Mouse (Mus musculus): ENCODE results near the gene Eif4e1b.

The Eif4e1b gene

DNA sequence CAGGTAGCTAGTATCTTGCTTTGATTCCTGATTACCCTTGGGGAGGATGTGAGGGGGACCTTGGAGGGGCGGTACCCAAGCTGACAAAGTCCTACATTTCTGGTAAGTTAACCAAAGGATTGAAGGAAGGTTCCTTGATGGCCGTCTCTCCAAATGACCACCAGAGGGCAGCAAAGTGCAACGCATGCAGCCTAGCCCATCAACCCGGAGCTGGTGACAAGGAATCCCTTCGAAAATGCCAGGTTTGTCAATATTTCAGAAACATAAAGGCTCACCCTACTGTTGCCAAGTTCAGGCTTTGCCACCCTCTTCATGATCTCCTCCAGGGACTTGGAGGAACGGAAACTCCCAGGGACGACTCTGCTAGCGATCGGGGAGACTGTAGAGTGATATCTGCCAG, 15.9 kb downstream of the Eif4e1b start:
- in situ Hi-C loops (cut with MboI, MseI): loop anchor here (5.0 kb wide), 3 partner anchors 88 to 373 kb away; no protein-coding TSS in a partner anchor

DNA sequence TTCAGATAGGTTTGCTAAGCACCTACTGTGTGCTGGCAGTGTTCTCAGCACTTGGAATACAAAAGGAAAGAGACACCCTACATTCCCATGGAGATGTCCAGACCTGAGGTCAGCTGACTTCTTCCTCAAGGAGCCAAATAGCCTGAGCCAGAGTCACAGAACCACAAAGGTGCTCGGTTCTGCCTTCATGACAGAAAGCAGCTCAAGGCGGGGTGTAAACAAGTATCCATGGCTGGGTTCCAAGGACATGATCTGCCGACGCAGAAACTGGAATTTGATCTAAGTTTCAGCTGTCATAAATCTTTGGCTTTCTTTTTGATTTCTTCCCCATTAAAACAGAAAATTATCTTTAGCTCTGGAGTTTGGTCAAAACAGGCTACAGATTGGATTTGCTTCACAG, 16.4 kb downstream of the Eif4e1b start:
- in situ Hi-C loops (cut with MboI, MseI): loop anchor here (5.0 kb wide), 1 partner anchor 87 kb away; no protein-coding TSS in a partner anchor

DNA sequence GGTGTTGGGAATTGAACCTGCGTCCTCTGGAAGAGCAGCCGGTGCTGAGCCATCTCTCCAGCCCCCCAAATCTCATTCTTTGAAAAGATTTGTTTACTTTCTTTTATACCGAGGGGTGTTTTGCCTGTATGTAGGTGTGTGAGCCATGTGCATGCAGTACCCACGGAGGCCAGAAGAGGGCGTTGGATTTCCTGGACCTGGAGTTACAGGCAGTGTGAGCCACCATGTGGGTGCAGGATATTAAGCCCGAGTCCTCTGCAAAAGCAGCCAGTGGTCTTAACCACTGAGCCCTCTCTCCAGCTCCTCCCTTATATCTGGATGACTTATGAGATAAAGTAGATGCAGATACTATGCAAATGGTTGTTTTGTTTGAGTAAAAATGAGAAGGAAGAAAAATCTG, 19.2 kb downstream of the Eif4e1b start:
- in situ Hi-C loops (cut with MboI, MseI): loop anchor here (5.0 kb wide), 1 partner anchor 84 kb away; no protein-coding TSS in a partner anchor

DNA sequence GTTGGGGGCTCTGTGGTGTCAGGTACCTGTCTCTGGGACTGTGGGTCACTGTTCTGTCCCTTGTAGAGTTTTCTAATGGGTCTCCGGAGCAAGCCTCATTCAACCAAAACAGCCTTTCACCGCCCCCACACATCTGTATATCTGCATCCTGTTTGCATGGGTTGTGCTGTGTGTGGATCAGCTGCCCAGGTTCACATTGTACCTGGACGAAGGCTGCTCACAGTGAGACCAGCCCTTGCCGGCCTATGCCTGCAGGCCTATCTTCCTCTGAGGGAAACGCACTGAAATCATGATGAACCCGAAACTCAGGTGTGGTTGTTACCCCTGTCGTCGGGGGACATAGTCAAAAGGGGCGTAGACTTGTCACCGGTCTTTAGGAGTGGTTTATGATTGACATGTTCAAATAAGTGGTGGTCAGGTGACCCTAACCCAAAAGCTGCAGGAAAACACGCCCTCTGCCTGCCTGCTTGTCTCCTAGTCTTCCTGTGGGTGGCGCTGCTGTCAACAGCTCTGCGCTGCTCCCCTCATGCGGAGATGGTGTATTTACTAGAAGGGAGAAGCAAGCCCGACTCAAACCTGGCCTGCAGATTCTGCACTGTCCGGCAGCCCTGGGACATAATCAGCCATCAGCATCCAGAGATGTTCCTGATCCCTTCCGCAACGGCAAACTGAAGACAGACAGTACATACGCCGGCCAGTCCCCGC, 21.5 kb downstream of the Eif4e1b start:
- in situ Hi-C loops (cut with MboI, MseI): no loop called here

DNA sequence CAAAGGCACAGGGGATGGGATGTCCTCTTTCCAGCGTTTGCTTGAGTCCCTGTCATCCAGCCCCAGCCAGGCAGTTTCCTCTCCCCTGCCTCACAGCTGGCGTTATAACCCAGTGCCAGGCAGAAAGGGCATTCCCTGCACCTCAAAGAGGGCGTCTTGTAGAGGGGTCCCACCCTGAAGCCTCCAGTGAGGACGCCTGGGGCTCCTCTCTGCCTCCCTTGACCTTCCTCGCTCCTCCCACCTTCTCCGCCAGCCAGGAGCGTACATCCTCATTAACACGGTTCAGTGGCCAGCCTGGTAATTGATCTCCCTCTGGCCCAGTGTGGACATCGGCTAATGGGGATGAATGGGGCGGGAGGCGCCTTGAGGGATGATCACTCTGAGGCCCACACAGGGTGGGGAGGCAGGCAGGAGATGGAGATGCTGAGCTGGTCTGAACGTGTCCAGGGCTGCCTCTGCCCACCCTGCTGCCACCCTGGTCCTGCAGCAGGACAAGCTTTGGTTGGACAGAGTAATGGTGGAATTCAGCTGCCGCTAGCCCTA, 22.7 kb downstream of the Eif4e1b start:
- in situ Hi-C loops (cut with MboI, MseI): no loop called here

DNA sequence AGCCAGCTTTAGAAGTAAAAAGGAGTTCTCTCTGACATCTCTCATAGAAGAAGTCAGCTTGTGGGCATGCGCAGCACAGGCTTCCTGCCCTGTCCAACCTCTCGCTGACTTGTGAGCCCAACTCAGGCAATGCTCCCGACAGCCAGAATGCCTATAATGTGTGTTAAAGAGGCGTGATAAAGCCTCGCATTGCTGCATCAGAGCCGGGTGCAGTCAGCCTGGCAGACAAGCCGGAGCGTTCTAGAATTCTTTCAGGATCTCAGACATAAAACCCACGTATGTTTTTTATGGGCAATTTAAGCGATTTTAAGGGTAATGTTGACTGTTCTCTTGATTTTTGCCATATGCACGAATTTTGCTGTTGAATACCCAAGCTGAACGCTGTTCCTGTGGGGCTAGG, 24.3 kb downstream of the Eif4e1b start:
- in situ Hi-C loops (cut with MboI, MseI): no loop called here

DNA sequence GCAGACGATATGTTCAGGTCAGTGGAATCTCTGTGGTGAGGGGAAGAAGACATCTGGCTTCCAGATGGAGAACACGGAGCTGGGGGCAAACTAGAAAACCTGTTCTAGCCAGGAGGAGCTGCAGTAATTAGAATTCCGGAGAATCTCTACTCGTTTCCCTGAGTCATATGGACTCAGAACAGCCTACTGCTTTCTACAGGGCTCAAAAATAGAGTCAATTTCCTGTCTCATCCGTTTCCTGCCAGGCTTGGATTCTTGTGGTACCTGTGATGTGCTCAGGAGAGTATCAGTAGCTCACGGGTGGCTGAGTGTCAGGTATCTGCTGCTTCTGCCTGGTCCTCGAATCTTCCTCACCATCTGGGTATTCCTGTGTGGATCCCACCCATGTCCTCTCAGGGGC, 27.7 kb downstream of the Eif4e1b start:
- in situ Hi-C loops (cut with MboI, MseI): no loop called here

DNA sequence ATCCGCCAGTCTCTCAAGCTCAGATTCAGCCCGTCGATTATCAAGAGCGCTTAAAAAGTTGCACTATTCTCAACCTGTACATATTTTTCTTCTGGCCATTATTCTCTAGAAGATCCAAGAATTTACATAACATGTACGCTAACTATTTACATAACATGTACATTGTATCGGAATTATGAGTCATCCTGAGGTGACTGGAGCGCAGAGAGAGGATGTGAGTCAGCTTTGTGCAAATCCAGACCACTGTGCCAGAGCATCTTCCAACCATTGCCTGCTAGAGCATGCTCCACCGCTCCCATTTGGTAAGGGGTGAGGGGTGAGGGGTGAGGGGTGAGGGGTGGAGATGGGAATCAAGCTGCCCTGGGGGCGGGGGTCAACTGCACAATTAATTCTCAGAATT, 29.6 kb downstream of the Eif4e1b start:
- in situ Hi-C loops (cut with MboI, MseI): no loop called here

DNA sequence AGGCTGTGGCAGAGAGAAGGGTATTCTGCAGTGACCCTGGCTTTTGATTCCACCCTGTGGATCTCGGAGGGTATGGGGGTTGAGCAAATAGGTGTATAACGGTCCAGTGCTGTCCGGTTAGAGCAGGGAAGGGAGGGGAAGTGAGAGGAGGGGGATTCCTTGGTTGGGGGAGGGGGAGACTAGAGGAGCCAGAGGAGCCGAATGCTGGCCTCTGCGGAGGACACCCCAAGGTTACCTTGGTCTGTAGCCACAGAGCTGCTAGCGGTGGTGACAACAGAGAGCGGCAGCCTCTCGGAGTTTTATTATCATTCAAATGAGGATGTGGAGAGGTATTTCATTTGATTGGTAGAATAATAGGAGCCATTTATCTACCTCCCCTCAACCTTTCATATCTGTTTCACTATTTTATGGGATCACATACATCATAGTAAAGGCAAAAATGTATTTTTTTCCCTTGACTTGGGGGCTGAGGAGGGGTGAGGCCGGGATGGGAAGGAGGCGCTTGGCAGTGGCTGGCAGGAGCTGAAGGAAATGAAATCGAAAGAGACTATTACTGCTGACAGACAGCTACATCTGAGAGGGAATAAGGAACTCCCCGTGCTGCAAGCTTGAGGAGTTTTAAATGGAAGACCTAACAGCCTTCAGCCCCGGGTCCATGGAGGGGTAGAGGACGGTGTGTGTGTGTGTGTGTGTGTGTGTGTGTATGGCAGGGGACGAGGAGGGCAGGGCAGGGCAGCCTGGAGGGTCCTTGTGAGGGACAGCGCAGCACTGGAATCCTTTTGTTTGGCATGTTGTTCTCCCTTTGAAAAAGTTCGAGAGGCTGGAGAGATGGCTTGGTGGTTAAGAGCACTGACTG, 34.8 kb downstream of the Eif4e1b start:
- in situ Hi-C loops (cut with MboI, MseI): no loop called here

DNA sequence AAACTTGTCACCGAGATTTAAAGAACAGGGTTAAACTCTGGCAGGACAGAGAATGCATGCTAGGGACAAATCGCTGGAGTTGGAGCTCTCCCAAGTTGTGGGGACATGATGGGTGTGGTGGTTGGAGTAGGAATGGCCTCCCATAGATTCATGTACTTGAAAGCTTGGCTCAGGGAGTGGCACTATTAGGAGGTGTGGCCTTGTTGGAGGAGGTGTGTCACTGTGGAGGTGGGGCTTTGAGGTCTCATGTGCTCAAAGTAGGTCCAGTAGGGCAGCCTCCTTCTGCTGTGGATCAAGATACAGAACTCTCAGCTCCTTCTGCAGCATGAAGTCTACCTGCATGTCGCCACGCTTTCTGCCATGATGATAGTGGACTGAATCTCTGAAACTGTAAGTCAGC, 37.3 kb downstream of the Eif4e1b start:
- in situ Hi-C loops (cut with MboI, MseI): no loop called here

DNA sequence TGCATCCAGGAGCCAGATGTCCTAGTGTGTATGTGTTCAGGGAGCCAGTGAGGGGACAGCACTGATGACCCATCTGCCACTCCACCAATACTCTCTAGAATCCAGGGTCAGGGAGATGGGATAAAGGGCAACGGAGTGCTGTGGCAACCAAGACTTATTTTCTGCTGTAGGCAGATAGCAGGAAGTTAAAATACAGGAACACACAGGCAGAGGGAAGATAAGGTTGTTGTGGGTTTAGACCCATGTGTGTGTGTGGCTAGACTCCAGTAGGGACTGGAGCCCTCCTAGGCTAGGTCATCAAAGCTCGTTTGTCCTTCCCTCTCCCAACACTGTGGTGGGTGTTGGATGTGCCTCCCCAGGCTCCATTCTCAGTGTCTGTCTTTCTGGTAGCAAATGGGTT, 38.1 kb downstream of the Eif4e1b start:
- in situ Hi-C loops (cut with MboI, MseI): no loop called here

DNA sequence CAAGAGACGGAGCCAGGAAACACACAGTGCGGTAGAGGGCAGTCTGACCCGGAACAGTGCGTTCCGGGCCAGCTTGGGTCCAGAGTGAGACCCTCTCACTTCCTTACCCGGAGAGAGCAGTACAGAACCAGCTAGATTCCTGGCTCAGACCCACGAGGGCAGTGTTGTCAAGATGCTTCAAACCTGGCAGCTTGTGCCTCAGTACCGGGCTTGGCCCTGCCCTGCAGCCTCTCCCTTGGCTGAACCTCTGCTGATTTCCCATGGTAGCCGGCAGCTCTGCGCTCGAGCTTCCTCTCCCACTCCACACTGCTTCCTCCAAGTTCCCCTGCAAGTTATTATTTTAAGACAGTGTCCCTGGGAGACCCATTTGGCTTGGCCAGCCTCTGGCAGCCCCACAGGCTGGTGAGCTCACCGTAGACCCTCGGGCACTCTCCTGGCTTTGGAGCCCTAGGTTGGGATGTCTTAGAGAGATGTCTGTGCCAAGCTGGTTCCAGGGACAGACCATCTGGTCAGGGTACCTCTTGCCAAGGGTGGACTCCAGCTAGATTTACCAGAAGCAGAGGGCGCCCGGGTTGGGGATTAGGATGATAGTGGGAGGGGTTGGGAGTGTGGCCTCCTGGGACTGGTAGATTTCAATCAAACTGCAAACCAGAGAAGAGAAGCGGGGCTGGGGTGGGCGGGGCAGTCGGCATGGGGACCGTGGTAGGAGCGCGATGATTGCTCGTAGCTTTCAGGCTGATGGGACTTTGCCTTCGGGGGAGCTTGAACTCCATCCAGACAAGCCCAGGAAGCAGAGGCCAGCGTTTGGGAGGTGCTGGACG, 40.5 kb downstream of the Eif4e1b start:
- in situ Hi-C loops (cut with MboI, MseI): no loop called here

DNA sequence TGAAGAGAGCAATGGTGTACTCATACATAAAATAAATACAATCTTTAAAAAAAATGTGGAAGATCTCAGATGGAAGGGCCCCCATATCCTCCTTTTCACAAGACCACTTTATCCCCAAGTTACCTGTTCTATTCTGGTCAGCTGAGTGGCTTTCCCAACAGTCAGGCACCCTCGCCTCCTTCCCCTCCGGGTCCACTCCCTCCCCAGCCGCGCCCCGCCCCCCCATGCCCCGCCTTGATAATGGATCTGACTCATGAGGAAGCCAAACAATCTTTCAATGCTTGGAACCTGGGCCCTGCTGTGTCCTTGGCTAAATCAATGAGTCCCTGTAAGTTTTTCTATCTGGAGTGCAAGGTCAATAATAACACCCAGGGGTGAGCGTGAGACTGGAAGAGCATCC, 44.2 kb downstream of the Eif4e1b start:
- in situ Hi-C loops (cut with MboI, MseI): no loop called here

DNA sequence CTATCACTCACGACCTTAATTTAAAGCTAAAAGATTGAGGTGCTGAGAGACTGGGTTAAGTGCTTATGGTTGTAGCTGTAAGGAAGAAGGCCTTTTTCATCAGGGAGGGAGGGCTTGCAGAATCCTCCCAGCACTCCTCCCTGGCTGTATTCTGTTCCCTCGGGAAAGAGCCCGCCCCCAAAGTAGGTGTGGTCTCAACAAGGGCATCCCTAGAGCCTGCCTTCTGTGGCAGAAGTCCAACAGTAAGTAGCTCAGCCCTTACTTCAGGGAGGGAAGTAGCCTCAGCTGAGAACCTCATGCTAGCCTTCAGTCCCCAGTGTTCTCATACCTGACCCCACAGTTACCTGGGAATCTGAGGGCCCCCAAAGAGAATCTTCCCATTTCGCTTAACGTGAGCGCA, 44.7 kb downstream of the Eif4e1b start:
- in situ Hi-C loops (cut with MboI, MseI): no loop called here

DNA sequence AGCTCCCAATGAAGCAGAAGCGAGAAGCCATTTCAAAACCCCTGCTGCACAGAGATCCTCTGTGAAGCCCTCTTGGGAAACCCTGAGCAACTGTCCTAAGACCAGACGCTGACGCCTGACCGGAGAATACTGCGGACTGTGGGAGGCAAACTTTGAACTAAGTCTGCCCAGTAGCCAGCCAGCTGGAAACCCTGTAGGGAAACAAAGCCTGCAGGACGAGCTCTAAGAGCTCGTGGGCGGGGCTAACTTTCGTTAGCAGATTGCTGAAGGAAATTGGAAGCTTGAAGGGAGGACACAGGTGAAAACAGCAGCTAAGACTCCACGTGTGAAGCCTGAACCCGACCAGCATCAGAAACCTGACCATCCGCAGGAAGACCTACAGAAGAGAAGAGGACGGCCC, 45.7 kb downstream of the Eif4e1b start:
- in situ Hi-C loops (cut with MboI, MseI): no loop called here

DNA sequence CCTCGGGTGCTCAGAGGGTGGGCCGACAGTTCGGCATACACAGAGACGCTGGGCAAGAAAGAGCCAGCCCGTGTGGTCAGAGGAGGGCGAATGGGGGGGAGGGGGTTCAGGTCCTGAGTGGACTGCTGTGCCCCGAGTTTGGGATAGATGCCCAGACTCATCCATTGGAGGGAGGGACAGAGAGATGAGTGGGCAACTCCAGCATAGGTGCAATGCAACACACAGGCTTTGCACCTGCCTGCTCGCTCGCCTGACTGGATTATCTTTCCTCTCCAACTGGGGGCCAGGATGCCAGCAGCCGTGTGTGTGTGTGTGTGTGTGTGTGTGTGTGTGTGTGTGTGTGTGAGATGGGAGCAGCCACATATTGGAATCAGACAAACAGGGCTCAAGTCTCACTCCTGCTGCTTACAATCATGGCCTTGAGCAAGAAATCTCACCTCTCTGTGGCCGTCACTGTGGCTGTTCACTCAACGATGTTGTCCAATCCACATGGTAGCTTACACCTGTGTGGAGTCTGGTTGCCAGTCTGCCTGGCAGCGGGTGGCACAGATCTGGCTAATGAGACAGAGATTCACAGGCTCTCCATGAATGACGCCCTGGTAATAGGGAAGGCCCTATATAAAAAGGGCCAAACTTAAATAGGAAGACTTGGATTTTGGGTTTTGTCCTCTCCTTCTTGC, 52.7 kb downstream of the Eif4e1b start:
- in situ Hi-C loops (cut with MboI, MseI): no loop called here

DNA sequence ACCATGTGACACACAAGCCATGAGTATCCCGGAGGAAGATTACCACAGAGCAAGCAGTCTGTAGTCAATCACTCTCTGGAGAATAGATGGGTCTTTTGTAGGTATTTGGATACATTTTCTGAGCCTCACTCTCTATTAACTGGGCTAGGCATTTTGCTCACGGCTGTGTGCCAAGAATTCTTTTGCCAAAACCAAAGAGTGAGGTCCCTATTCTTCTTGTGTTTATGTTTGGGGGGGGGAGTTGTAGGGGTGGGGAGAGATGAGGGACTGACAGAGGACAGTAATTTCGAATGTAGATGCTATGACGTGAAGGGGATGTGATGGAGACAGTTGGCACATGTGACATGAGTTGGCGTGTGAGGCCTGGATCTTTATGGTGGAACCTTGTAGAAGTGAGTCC, 53.3 kb downstream of the Eif4e1b start:
- in situ Hi-C loops (cut with MboI, MseI): no loop called here

DNA sequence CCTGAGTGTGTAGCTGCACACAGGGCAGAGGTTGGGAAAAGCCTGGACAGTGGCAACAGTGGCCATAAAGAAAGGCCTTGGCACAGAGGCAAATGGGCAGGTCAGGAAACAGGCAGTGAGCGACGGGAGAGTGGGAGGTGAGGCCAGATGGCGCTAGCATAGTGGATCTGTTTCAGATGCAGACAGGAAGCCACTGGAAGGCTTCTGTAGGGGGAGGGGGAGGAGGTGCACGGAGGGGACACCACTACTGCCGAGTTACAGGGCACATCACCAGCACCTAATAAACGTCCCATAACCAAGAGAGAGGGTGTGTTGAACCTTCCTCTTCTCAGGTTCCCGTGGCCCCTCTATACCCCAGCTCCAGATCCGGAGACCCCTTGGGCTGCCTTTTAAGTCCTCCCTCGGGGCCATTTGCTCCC, 53.7 kb downstream of the Eif4e1b start:
- in situ Hi-C loops (cut with MboI, MseI): no loop called here

Data from regulatory T cell (primary cell).